Mouse (Mus musculus) intestine, embryonic 16.5 days (tissue): Measurements from ENCODE around the gene Mtln. TPM values are rescaled to one million over a fixed set of nuclear protein-coding genes. Genes with fewer than 3 reads are reported as not detected.
A peak's percentile ranks its signal among the peaks of the same experiment; 100 is the strongest.

Experiments used
- ATAC-seq: fragments of 200-750 bp; cut with Nextera tagmentation; 2 replicates; pipeline ENCODE4 v1.8.0; 2017; ENCODE audit warnings: moderate TSS enrichment, moderate library complexity
- H3K27ac ChIP-seq: fragments of 300-500 bp; sonication (generic); 2 replicates; pipeline ENCODE4 v1.5.1; 2014; ENCODE audit warnings: mild to moderate bottlenecking, low read length
- H3K27me3 ChIP-seq: fragments of 300-500 bp; sonication (generic); replicated peaks from 2 replicates; pipeline ENCODE4 v1.6.1; 2014; ENCODE audit warnings: low read length, control low read depth, mixed read lengths; ENCODE audit not compliant: control insufficient read depth, insufficient read depth
- H3K36me3 ChIP-seq: fragments of 300-500 bp; sonication (generic); 2 replicates; pipeline ENCODE4 v1.6.1; 2014; ENCODE audit warnings: low read length, control low read depth; ENCODE audit not compliant: control insufficient read depth, insufficient read depth
- H3K4me1 ChIP-seq: fragments of 300-500 bp; sonication (generic); 2 replicates; pipeline ENCODE4 v1.6.1; 2014; ENCODE audit warnings: low read length, control low read depth, mixed read lengths; ENCODE audit not compliant: control insufficient read depth, insufficient read depth
- H3K4me2 ChIP-seq: fragments of 300-500 bp; sonication (generic); 2 replicates; pipeline ENCODE4 v1.6.1; 2014; ENCODE audit warnings: low read depth, low read length, control low read depth
- H3K4me3 ChIP-seq: fragments of 300-500 bp; sonication (generic); 2 replicates; pipeline ENCODE4 v1.5.1; 2014; ENCODE audit warnings: mild to moderate bottlenecking, low read length
- H3K9ac ChIP-seq: fragments of 300-500 bp; sonication (generic); 2 replicates; pipeline ENCODE4 v1.6.1; 2014; ENCODE audit warnings: low read depth, low read length
- H3K9me3 ChIP-seq: fragments of 300-500 bp; sonication (generic); 2 replicates; pipeline ENCODE4 v1.6.1; 2016; ENCODE audit warnings: low read length, control low read depth; ENCODE audit not compliant: control insufficient read depth
- WGBS: fragments of 180-500 bp; shearing (Covaris S2); extraction: QIAGEN DNeasy Blood & Tissue Kit; methylation state at CpG from one replicate; pipeline ENCODE4 v1.1.7; 2014; 5-methylcytosine and 5-hydroxymethylcytosine counted together
- polyA plus RNA-seq: library from polyadenylated mRNA; unstranded; fragments of >200 nt; fragmentation: Nextera tagmentation; extraction: Ambion mirVana; gene quantifications from 2 replicates; pipeline ENCODE4 v1.2.1, GENCODE M21; 2015

Mtln gene
- polyA plus RNA-seq, 1 experiment from 2014 or later: 43.2 TPM

DNA sequence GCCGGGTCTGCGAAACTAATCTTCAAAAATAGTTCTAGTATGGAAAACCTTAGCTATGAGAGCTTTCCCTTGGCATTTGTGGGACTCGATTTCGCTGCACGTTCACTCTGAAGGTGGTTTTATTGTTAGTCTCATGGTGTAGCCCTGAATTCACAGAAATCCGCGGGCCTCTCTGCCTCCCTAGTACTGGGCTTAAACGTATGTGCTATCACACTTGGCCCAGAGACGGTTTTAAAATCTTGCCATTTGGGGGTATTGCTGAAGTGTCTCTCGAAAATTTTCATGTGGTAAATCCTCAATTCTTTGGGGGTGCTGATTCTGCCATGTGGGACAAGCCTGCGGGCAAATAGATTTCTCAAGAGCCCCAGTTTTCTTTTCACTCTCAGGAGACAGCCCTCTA, 3.1 kb downstream of the Mtln start:
- H3K4me3 ChIP-seq: peak overlapping the region; percentile 74
- 7% methylated on average over 11 of the region's 11 CpGs for WGBS
- no peak overlapping the region; the same call in 1 of the 2 replicates for H3K27ac ChIP-seq
- H3K27me3 ChIP-seq: no peaks in the 10 kb centered on the region
- peak; percentile 36; the same call in 1 of the 2 replicates for ATAC-seq
- H3K9ac ChIP-seq: peak overlapping the region; percentile 70
- peaks cover 14% of the 10 kb centered on the region for H3K4me1 ChIP-seq
- H3K36me3 ChIP-seq: no peaks in the 10 kb centered on the region
- peak overlapping the region; percentile 80 for H3K4me2 ChIP-seq
- H3K9me3 ChIP-seq: no peaks in the 10 kb centered on the region

DNA sequence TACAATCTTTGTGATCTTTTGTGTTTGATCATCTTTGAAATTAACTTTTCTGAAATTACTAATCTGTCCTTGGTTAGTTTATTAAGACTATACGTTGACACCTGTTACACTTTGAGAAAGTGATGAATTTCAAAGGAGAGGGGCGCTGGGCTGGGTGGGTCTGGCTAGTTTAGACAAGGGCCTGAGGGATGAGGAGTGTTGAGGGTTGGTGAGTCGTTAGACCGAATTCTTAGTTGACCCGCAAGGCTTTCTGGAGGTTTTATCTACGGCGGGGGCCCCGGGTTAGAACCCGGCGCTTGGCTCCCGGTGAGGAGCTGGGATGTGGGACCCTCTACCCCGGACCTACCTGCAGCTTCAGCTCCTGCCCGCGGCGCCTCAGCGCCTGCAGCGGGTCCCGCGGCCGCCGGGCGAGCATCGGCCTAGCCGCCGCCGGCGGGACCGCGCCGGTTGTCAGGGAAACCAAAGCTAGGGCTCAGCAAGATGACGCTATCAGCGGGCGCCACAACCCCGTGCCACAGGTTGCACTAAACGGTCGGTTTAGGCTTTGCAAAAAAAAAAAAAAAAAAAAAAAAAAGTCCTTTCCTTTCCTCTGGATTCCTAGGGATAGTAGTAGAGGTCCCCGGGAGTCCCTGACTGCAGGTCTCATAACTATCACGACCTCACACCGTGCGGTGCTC, 3.7 kb downstream of the Mtln start, which contains the start of gene Nphp1:
Gene Nphp1 (minus strand): TSS at position 458 of the 677 bp plus-strand sequence.
- H3K27ac ChIP-seq: no peak within 1 kb of the TSS; the same call in 1 of the 2 replicates

GRCm38 (mm10) chr2:127787226-127787625, 5.1 kb downstream of the Mtln start:
- peaks cover 14% of the 10 kb centered on the region for H3K4me1 ChIP-seq
- WGBS: 88% methylated on average over 5 of the region's 5 CpGs
- no peaks in the 10 kb centered on the region for H3K36me3 ChIP-seq
- H3K4me3 ChIP-seq: no peak overlapping the region
- no peak for ATAC-seq
- no peak overlapping the region for H3K9ac ChIP-seq
- no peak overlapping the region for H3K4me2 ChIP-seq
- H3K27me3 ChIP-seq: no peaks in the 10 kb centered on the region
- no peaks in the 10 kb centered on the region for H3K9me3 ChIP-seq
- H3K27ac ChIP-seq: no peak overlapping the region

More for the DNA sequence above, 3.7 kb downstream of the Mtln start, which contains the start of gene Nphp1:
- Histone ChIP-seq H3K36me3 (no peaks in the 10 kb centered on the region), H3K9ac (peak within 1 kb of the TSS; percentile 70), H3K4me3 (peak within 1 kb of the TSS; percentile 74), H3K27me3 (no peaks in the 10 kb centered on the region), H3K4me1 (peaks cover 14% of the 10 kb centered on the region), H3K4me2 (peak within 1 kb of the TSS; percentile 80), H3K9me3 (no peaks in the 10 kb centered on the region)
- peak; percentile 81 for ATAC-seq
- WGBS: under 1% methylated on average over 40 of the region's 40 CpGs

GRCm38 (mm10) chr2:127778451-127778850, 13.8 kb downstream of the Mtln start:
- H3K4me1 ChIP-seq: no peaks in the 10 kb centered on the region
- WGBS: 89% methylated on average over 5 of the region's 5 CpGs
- no peaks in the 10 kb centered on the region for H3K36me3 ChIP-seq
- H3K4me2 ChIP-seq: no peak overlapping the region
- H3K27ac ChIP-seq: no peak overlapping the region
- ATAC-seq: no peak
- no peak overlapping the region for H3K9ac ChIP-seq
- H3K9me3 ChIP-seq: no peaks in the 10 kb centered on the region
- H3K4me3 ChIP-seq: no peak overlapping the region
- no peaks in the 10 kb centered on the region for H3K27me3 ChIP-seq

GRCm38 (mm10) chr2:127775013-127775412, 17.3 kb downstream of the Mtln start:
- no peak overlapping the region for H3K4me3 ChIP-seq
- H3K4me1 ChIP-seq: no peaks in the 10 kb centered on the region
- ATAC-seq: no peak
- H3K27ac ChIP-seq: no peak overlapping the region
- H3K36me3 ChIP-seq: no peaks in the 10 kb centered on the region
- no peak overlapping the region for H3K4me2 ChIP-seq
- no peaks in the 10 kb centered on the region for H3K9me3 ChIP-seq
- no peak overlapping the region for H3K9ac ChIP-seq
- 82% methylated on average over 3 of the region's 3 CpGs for WGBS
- no peaks in the 10 kb centered on the region for H3K27me3 ChIP-seq

DNA sequence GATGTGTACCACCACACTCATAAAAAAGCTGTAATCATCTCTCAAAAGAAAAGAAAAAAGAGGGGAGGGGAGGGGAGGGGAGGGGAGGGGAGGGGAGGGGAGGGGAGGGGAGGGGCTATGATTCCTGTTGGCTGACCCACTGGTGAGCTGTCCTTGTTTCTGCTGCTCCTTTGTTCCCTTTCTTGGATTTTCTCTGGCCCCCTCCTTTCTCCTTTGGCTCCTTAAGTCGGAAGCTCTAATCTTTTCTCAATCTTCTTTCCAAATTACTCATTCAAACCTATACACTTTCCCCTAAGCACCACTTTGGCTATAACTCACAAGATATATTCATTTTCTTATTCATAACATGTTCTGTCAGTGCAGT, 17.7 kb downstream of the Mtln start:
- Histone ChIP-seq H3K36me3 (no peaks in the 10 kb centered on the region), H3K4me3 (no peak overlapping the region), H3K4me1 (no peaks in the 10 kb centered on the region), H3K27ac (no peak overlapping the region), H3K4me2 (no peak overlapping the region), H3K9ac (no peak overlapping the region), H3K9me3 (no peaks in the 10 kb centered on the region), H3K27me3 (no peaks in the 10 kb centered on the region)
- 37% methylated on average over 1 of the region's 1 CpGs for WGBS
- ATAC-seq: no peak

GRCm38 (mm10) chr2:127773938-127774577, 18.2 kb downstream of the Mtln start:
- no peaks in the 10 kb centered on the region for H3K9me3 ChIP-seq

GRCm38 (mm10) chr2:127761587-127761986, 30.7 kb downstream of the Mtln start:
- 86% methylated on average over 5 of the region's 5 CpGs for WGBS
- no peaks in the 10 kb centered on the region for H3K27me3 ChIP-seq
- no peak overlapping the region for H3K9ac ChIP-seq
- no peaks in the 10 kb centered on the region for H3K36me3 ChIP-seq
- no peak overlapping the region for H3K4me2 ChIP-seq
- no peaks in the 10 kb centered on the region for H3K4me1 ChIP-seq
- ATAC-seq: no peak
- no peak overlapping the region for H3K4me3 ChIP-seq
- no peaks in the 10 kb centered on the region for H3K9me3 ChIP-seq
- no peak overlapping the region for H3K27ac ChIP-seq

More at GRCm38 (mm10) chr2:127773938-127774577, 18.2 kb downstream of the Mtln start:
- Histone ChIP-seq H3K9ac (no peak overlapping the region), H3K27me3 (no peaks in the 10 kb centered on the region), H3K4me1 (no peaks in the 10 kb centered on the region), H3K36me3 (no peaks in the 10 kb centered on the region), H3K4me3 (no peak overlapping the region), H3K27ac (no peak overlapping the region), H3K4me2 (no peak overlapping the region)
- 68% methylated on average over 15 of the region's 15 CpGs for WGBS
- no peak for ATAC-seq

- Histone ChIP-seq H3K27me3 (no peaks in the 10 kb centered on the region), H3K4me1 (no peaks in the 10 kb centered on the region), H3K4me3 (no peak overlapping the region), H3K9ac (no peak overlapping the region), H3K4me2 (no peak overlapping the region), H3K27ac (no peak overlapping the region), H3K36me3 (no peaks in the 10 kb centered on the region), H3K9me3 (no peaks in the 10 kb centered on the region)
- WGBS: 65% methylated on average over 10 of the region's 10 CpGs
- ATAC-seq: no peak
Observed at GRCm38 (mm10) chr2:127760429-127761000, 31.8 kb downstream of the Mtln start.
